In genomic region chr9:122420772-122421764, GRCm38 (mm10) we compare ENCODE assay signal across 8 mouse cellular contexts.
A peak's percentile ranks its signal among the peaks of the same experiment; 100 is the strongest.
DNase-seq lines count a peak whose midpoint lies in the region; ATAC-seq lines count a peak whose summit lies in the region.

No protein-coding gene starts in this region.

- no peaks in the 10 kb centered on the region; the same call in 1 of the 2 replicates for H3K27me3 ChIP-seq in intestine, embryonic 15.5 days (replicated peaks)
- H3K27me3 ChIP-seq in midbrain, embryonic 11.5 days (ENCODE audit: control insufficient read depth, insufficient read depth, low read length), result no peaks in the 10 kb centered on the region

- intact Hi-C loops in left cerebral cortex, postnatal 14 days (cut with DNase I), result loop anchor here (2.0 to 5.0 kb wide), 3 partner anchors 151 to 306 kb away; no protein-coding TSS in a partner anchor

- H3K4me3 ChIP-seq in intestine, embryonic 15.5 days (replicated peaks), result no peak overlapping the region
- no peak overlapping the region for H3K4me3 ChIP-seq in midbrain, embryonic 11.5 days (ENCODE audit: low read depth, low read length)

- H3K9ac ChIP-seq in intestine, embryonic 15.5 days, result no peak overlapping the region
- no peak overlapping the region for H3K9ac ChIP-seq in midbrain, embryonic 11.5 days (ENCODE audit: low read length)

- peak; percentile 51 for DNase-seq in T-cell, adult 2 months (ENCODE audit: low spot score)
- DNase-seq in cerebellum, postnatal 25 days, result peak; percentile 71 to 82
- DNase-seq in gastrocnemius, adult 18-20 months (ENCODE audit: low spot score), result peak; percentile 69
- peak; percentile 86 to 88 for DNase-seq in left cerebral cortex, postnatal 14 days (ENCODE audit: low spot score in 2 of 2)
- DNase-seq in midbrain, embryonic 11.5 days (ENCODE audit: low spot score, missing footprints), result peak; percentile 96
- DNase-seq in right cerebral cortex, postnatal 36 days (ENCODE audit: low spot score in 2 of 2), result peak; percentile 62 to 76

- WGBS in intestine, embryonic 15.5 days, result 24% methylated on average over 13 of the region's 13 CpGs
- 22% methylated on average over 13 of the region's 13 CpGs for WGBS in midbrain, embryonic 11.5 days

- ATAC-seq in intestine, embryonic 15.5 days, result peak; percentile 43
- ATAC-seq in midbrain, embryonic 11.5 days (ENCODE audit: low FRiP score), result peak; percentile 63
- ATAC-seq in inflammation-experienced regulatory T-cells, adult 6 months, result no peak

- H3K9me3 ChIP-seq in intestine, embryonic 15.5 days, result no peaks in the 10 kb centered on the region
- H3K9me3 ChIP-seq in midbrain, embryonic 11.5 days (ENCODE audit: control insufficient read depth, low read length), result no peaks in the 10 kb centered on the region

- H3K4me1 ChIP-seq in intestine, embryonic 15.5 days (replicated peaks), result no peaks in the 10 kb centered on the region
- no peaks in the 10 kb centered on the region for H3K4me1 ChIP-seq in midbrain, embryonic 11.5 days (ENCODE audit: control insufficient read depth, insufficient read depth, low read length)

- H3K36me3 ChIP-seq in intestine, embryonic 15.5 days, result no peaks in the 10 kb centered on the region
- H3K36me3 ChIP-seq in midbrain, embryonic 11.5 days (ENCODE audit: control insufficient read depth, insufficient read depth, low read length), result no peaks in the 10 kb centered on the region

- H3K27ac ChIP-seq in intestine, embryonic 15.5 days, result no peak overlapping the region
- H3K27ac ChIP-seq in midbrain, embryonic 11.5 days (ENCODE audit: low read depth, low read length), result no peak overlapping the region

- H3K4me2 ChIP-seq in intestine, embryonic 15.5 days (replicated peaks), result no peak overlapping the region
- no peak overlapping the region for H3K4me2 ChIP-seq in midbrain, embryonic 11.5 days
